Mouse (Mus musculus) stomach, postnatal 0 days (tissue): ENCODE results near the gene Atxn7l1. TPM values are rescaled to one million over a fixed set of nuclear protein-coding genes. Genes with fewer than 3 reads are reported as not detected.
A peak's percentile ranks its signal among the peaks of the same experiment; 100 is the strongest.

Source experiments
- ATAC-seq: fragments of 200-750 bp; cut with Nextera tagmentation; 2 replicates; pipeline ENCODE4 v1.8.0; 2017; ENCODE audit not compliant: low FRiP score, low TSS enrichment
- DNase-seq: peaks from one replicate; pipeline ENCODE4 v3.0.0-alpha.2; 2016; ENCODE audit warnings: low spot score
- H3K27ac ChIP-seq: fragments of 300-500 bp; sonication (generic); replicated peaks from 2 replicates; pipeline ENCODE4 v1.5.1; 2014; ENCODE audit warnings: mild to moderate bottlenecking, control low read depth
- H3K27me3 ChIP-seq: fragments of 300-500 bp; sonication (generic); 2 replicates; pipeline ENCODE4 v1.6.1; 2014; ENCODE audit warnings: low read length; ENCODE audit not compliant: control insufficient read depth, insufficient read depth
- H3K36me3 ChIP-seq: fragments of 300-500 bp; sonication (generic); 2 replicates; pipeline ENCODE4 v1.6.1; 2014; ENCODE audit warnings: low read length, mixed read lengths; ENCODE audit not compliant: control insufficient read depth, insufficient read depth
- H3K4me1 ChIP-seq: fragments of 300-500 bp; sonication (generic); replicated peaks from 2 replicates; pipeline ENCODE4 v1.6.1; 2014; ENCODE audit warnings: antibody characterized with exemption; ENCODE audit not compliant: control insufficient read depth, insufficient read depth
- H3K4me2 ChIP-seq: fragments of 300-500 bp; sonication (generic); replicated peaks from 2 replicates; pipeline ENCODE4 v1.6.1; 2014; ENCODE audit warnings: low read depth, mild to moderate bottlenecking, control low read depth, moderate library complexity
- H3K4me3 ChIP-seq: fragments of 300-500 bp; sonication (generic); 2 replicates; pipeline ENCODE4 v1.5.1; 2014; ENCODE audit warnings: low read depth, low read length, control low read depth
- H3K9ac ChIP-seq: fragments of 300-500 bp; sonication (generic); 2 replicates; pipeline ENCODE4 v1.6.1; 2014; ENCODE audit warnings: mild to moderate bottlenecking, low read length, control low read depth, mixed read lengths
- H3K9me3 ChIP-seq: fragments of 300-500 bp; sonication (generic); 2 replicates; pipeline ENCODE4 v1.6.1; 2016; ENCODE audit warnings: low read length; ENCODE audit not compliant: control insufficient read depth
- CTCF ChIP-seq: IDR thresholded peaks from 2 replicates; pipeline ENCODE4 v1.5.1; 2016; ENCODE audit warnings: antibody characterized with exemption, low read depth, mild to moderate bottlenecking, moderate library complexity
- EP300 ChIP-seq: optimal IDR thresholded peaks from 2 replicates; pipeline ENCODE3; 2016; ENCODE audit warnings: antibody characterized with exemption
- WGBS: fragments of 180-500 bp; shearing (Covaris S2); extraction: QIAGEN DNeasy Blood & Tissue Kit; methylation state at CpG from one replicate; pipeline ENCODE4 v1.1.7; 2014; 5-methylcytosine and 5-hydroxymethylcytosine counted together
- polyA plus RNA-seq: library from polyadenylated mRNA; unstranded; fragments of >200 nt; fragmentation: Nextera tagmentation; extraction: Ambion mirVana; gene quantifications from 2 replicates; pipeline ENCODE4 v1.2.1, GENCODE M21; 2015

Atxn7l1 gene
- polyA plus RNA-seq, 1 experiment from 2014 or later = 4.7 TPM

DNA sequence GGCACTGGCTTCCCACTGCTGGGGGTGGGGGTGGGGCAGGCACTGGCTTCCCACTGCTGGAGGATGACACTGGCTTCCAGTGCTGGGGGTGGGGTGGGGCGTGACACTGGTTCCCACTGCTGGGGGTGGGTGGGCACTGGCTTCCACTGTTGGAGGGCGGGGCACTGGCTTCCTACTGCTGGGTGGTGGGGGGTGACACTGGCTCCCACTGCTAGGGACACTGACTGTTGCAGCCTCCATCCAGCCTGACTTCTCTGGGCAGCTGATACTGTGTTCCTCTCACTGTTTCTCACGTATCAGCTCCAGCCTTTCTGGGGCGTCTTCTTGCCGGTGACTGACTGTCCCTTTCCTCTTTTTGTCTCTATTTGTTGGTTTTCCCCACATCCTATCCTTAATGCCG, 53.6 kb downstream of the Atxn7l1 start:
- H3K9ac ChIP-seq = no peak overlapping the region
- no peak for ATAC-seq
- 93% methylated on average over 6 of the region's 6 CpGs for WGBS
- 0 out of 2 replicates have a peak, but pooled peaks cover 2% of the 10 kb centered on the region for H3K4me1 ChIP-seq
- no peaks in the 10 kb centered on the region for H3K27me3 ChIP-seq
- no peak for DNase-seq
- H3K27ac ChIP-seq = no peak overlapping the region
- no peaks in the 10 kb centered on the region for H3K36me3 ChIP-seq
- no peaks in the 10 kb centered on the region for H3K9me3 ChIP-seq
- no peak overlapping the region for H3K4me2 ChIP-seq
- TF ChIP-seq CTCF (no peak), EP300 (no peak)
- no peak overlapping the region for H3K4me3 ChIP-seq

DNA sequence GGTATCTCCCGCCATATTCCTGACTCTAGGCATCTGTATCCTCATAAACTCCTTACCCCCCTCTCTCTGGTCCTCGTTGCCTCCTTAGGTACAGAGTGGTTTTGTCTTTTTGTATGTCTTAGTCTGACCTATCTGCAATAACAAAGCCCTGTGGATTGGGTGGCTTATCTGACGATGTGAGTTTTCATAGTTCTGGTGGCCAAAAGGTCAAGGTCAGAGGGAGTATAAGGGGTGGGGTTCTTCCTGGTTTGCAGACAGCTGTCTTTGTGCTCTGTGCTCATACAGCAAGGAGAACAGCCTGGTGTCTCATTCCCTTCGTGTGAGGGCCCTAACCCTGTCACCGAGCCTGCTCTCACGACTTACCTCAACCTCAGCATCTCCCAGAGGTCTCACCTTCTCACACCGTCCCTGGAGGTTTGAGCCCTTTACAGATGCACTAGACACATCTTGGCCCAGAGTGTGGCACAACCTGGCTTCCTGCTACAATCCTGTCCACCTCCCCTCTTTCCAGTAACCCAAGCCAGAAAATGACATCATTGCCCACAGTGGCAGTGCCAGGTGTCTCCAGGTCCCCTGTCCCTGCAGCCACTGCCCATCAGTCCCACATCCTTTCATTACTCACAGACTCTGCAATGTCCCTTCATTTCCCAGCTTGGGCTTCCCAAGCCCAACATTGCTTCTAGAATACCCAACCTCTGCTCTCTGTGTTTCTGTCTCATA, 54.2 kb downstream of the Atxn7l1 start:
- Histone ChIP-seq H3K36me3 (no peaks in the 10 kb centered on the region), H3K9me3 (no peaks in the 10 kb centered on the region), H3K9ac (no peak overlapping the region), H3K27me3 (no peaks in the 10 kb centered on the region), H3K4me2 (no peak overlapping the region), H3K27ac (no peak overlapping the region), H3K4me1 (0 out of 2 replicates have a peak, but pooled peaks cover 2% of the 10 kb centered on the region), H3K4me3 (no peak overlapping the region)
- DNase-seq (no peak), ATAC-seq (peak; percentile 21; the same call in 1 of the 2 replicates)
- TF ChIP-seq EP300 = no peak
- TF ChIP-seq CTCF = no peak
- WGBS = 71% methylated on average over 7 of the region's 7 CpGs

DNA sequence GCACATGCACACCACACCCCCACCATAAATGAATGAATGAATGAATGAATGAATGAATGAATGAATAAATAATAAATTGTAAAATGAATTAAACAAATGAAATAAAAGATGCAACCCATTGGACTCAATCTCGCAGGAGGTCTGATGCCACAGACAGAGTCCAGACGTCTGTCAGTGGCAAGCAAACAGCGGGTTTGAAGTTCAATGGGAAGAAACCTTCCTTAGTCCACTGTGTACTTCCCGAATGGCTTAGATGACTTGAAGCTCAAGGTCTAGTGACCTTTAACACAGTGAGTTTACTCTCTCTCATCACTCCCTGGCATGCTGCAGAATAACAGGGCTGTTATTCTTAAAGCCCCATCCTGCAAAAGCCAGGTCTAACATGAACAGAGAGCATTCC, 57.8 kb downstream of the Atxn7l1 start:
- no peak for ATAC-seq
- TF ChIP-seq EP300 (no peak), CTCF (no peak)
- WGBS = 86% methylated on average over 4 of the region's 4 CpGs

DNA sequence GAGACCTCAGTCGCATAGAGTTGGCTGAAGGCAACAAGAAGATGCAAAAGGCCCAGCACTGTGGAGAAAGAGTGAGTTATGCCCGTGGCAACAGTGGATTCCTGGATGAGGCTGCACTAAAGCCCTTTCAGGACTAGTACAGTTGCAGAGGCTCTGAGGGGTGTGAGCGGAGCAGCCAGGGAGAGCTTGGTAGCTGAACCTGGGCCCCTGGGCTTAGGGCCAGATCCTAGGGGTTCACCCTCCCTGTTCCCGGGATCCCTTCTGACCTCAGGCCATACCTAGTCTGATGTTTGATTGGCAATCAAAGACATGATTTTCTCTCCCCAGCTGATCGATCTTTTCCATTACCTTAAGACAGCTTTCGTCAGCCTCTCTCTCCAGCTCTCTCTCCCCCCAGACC, 58.8 kb downstream of the Atxn7l1 start:
- no peak overlapping the region for H3K4me3 ChIP-seq
- 0 out of 2 replicates have a peak, but pooled peaks cover 2% of the 10 kb centered on the region for H3K4me1 ChIP-seq
- no peaks in the 10 kb centered on the region for H3K27me3 ChIP-seq
- TF ChIP-seq CTCF (no peak), EP300 (no peak)
- no peaks in the 10 kb centered on the region for H3K9me3 ChIP-seq
- H3K4me2 ChIP-seq = no peak overlapping the region
- H3K27ac ChIP-seq = no peak overlapping the region
- no peaks in the 10 kb centered on the region for H3K36me3 ChIP-seq
- H3K9ac ChIP-seq = no peak overlapping the region
- DNase-seq (no peak), ATAC-seq (no peak)
- WGBS = 71% methylated on average over 6 of the region's 6 CpGs

More for the DNA sequence above, 57.8 kb downstream of the Atxn7l1 start:
- Histone ChIP-seq H3K9me3 (no peaks in the 10 kb centered on the region), H3K27ac (no peak overlapping the region), H3K27me3 (no peaks in the 10 kb centered on the region), H3K4me3 (no peak overlapping the region), H3K9ac (no peak overlapping the region), H3K36me3 (no peaks in the 10 kb centered on the region), H3K4me1 (0 out of 2 replicates have a peak, but pooled peaks cover 2% of the 10 kb centered on the region), H3K4me2 (no peak overlapping the region)
- no peak for DNase-seq

DNA sequence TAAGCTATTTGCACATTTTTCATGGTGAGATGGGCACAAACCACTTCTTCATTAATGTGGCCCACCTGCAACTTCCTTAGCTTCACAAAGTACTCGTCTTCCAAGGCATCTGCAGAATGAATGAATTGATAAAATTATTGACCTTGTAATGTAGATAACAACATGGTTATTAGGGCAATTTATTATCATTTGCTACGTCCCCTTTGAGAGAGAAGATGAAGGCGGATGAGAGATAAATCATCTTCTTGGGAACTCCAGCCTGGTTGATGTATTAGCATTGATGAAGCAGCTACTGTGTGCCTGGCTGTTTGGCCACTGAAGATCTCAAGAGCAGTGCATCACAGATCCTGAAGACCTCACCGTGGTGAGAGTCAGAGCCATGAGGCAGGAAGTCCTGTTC, 63.4 kb downstream of the Atxn7l1 start:
- ATAC-seq (no peak), DNase-seq (no peak)
- Histone ChIP-seq H3K36me3 (no peaks in the 10 kb centered on the region), H3K9ac (no peak overlapping the region), H3K4me3 (no peak overlapping the region), H3K4me2 (no peak overlapping the region), H3K4me1 (no peaks in the 10 kb centered on the region), H3K9me3 (no peaks in the 10 kb centered on the region), H3K27me3 (no peaks in the 10 kb centered on the region), H3K27ac (no peak overlapping the region)
- WGBS = 78% methylated on average over 4 of the region's 4 CpGs
- TF ChIP-seq CTCF (no peak), EP300 (no peak)

DNA sequence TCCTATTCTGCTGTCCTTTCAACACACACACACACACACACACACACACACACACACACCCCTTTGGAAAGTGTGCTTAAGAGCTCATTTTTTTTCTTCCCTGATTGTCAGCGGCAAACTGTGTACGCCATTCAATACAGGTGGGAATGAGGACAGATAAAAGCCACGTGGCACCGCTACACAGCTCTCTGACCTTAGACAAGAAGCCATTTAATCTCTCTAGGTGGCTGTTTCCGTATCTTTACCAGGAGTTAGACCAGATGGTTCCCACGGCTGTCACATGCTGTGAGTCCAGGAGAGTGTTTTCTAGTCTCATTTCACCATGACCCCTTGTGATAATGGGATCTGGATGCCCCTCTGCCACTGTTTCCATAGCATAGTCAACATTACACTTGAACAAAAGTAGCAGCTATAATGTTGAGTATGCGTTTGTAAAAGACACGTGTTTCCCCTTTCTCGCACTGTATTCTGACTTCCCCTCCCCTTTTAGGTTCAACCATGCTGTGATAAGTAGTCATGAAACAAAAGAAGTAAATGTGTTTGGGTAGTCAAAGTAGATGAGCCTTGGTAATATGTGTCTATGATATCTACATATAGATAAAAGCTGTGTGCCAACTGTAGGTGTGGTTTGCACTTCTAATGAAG, 70.8 kb downstream of the Atxn7l1 start:
- Histone ChIP-seq H3K9me3 (no peaks in the 10 kb centered on the region), H3K4me3 (no peak overlapping the region), H3K27me3 (no peaks in the 10 kb centered on the region), H3K27ac (no peak overlapping the region), H3K36me3 (no peaks in the 10 kb centered on the region), H3K9ac (no peak overlapping the region), H3K4me2 (no peak overlapping the region), H3K4me1 (peaks cover 2% of the 10 kb centered on the region)
- 0 out of 2 replicates have a peak, but pooled peaks have one; percentile 18 for ATAC-seq
- 70% methylated on average over 9 of the region's 9 CpGs for whole genome bisulfite sequencing
- no peak for TF ChIP-seq CTCF
- no peak for TF ChIP-seq EP300
- no peak for DNase-seq
